Mouse (Mus musculus): ENCODE results near the gene Papln. TPM values are rescaled to one million over a fixed set of nuclear protein-coding genes. Genes with fewer than 3 reads are reported as not detected.
A peak's percentile ranks its signal among the peaks of the same experiment; 100 is the strongest.

Gene Papln
- polyA plus RNA-seq, 1 experiment from 2014 or later, result not detected

DNA sequence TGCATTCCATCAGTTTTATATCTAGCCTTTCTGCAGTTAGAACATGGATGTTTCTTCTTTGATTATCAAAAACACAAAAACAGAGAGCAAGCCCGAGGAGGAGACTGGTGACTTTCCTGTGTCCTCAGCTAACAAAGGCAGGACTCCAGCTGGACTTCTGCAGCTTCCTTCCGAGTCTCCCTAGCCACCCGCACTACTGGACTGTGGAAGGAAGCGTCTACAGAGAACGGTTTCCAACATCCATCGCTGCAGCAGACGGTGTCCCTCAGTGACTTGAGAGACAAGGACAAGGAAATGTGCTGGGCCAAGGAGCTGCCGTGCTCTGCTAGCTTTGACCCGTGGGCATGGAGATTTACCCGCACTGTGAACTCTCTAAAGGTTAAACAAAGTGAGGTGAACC, 29.4 kb upstream of the Papln start:
- ATAC-seq (ENCODE audit: low FRiP score), result no peak
- Histone ChIP-seq H3K9ac (ENCODE audit: low read length) (no peak overlapping the region), H3K4me1 (ENCODE audit: control insufficient read depth, insufficient read depth, low read length) (no peaks in the 10 kb centered on the region), H3K4me3 (ENCODE audit: low read depth, low read length) (no peak overlapping the region), H3K36me3 (ENCODE audit: control insufficient read depth, insufficient read depth, low read length) (peaks cover 21% of the 10 kb centered on the region), H3K9me3 (ENCODE audit: control insufficient read depth, low read length) (no peaks in the 10 kb centered on the region), H3K4me2 (no peak overlapping the region), H3K27me3 (ENCODE audit: control insufficient read depth, insufficient read depth, low read length) (no peaks in the 10 kb centered on the region), H3K27ac (ENCODE audit: low read depth, low read length) (no peak overlapping the region)
- WGBS, result 93% methylated on average over 10 of the region's 10 CpGs
- no peak for DNase-seq (ENCODE audit: low spot score, missing footprints)

DNA sequence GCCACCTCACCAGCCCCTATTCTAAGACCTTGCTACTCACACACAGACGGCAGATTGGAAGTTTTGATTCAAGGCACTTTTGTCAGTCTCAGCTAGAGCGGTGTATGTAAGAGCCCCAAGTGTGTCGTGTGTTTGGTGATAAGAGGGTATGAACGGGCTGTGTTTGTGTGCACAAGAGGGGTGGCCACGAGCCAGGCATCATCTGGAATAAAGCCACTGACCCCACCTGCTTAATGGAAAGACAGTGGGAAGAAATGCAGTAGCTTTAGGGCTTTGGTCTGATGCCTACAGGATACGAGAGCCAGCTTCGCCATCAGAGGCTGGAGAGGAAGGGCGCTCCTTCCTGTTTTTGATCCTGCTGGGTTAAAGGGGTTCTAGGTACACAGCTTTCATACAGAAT, 27.2 kb upstream of the Papln start:
- ATAC-seq (ENCODE audit: low FRiP score) (no peak), DNase-seq (ENCODE audit: low spot score, missing footprints) (no peak)
- Histone ChIP-seq H3K4me1 (ENCODE audit: control insufficient read depth, insufficient read depth, low read length) (no peaks in the 10 kb centered on the region), H3K4me3 (ENCODE audit: low read depth, low read length) (no peak overlapping the region), H3K9me3 (ENCODE audit: control insufficient read depth, low read length) (no peaks in the 10 kb centered on the region), H3K36me3 (ENCODE audit: control insufficient read depth, insufficient read depth, low read length) (peaks cover 13% of the 10 kb centered on the region), H3K9ac (ENCODE audit: low read length) (no peak overlapping the region), H3K27ac (ENCODE audit: low read depth, low read length) (no peak overlapping the region), H3K4me2 (no peak overlapping the region), H3K27me3 (ENCODE audit: control insufficient read depth, insufficient read depth, low read length) (no peaks in the 10 kb centered on the region)
- 91% methylated on average over 8 of the region's 8 CpGs for WGBS

DNA sequence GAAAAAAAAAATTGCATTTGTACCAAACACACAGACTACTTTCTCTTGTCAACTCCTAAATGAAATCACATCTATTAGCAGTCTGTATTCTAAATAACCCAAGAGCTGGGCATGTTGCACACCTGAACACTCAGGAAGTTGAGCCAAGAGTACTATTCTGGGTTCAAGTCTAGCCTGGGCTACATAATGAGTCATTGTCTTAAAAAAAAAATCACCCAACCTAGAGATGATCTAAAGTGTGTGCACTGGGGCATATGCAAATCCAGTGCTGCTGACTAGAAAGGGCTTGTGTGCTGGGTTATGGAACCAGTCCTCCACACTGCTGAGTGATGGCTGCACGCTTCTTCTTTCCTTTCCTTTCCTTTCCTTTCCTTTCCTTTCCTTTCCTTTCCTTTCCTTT, 24.8 kb upstream of the Papln start:
- H3K27me3 ChIP-seq (ENCODE audit: control insufficient read depth, insufficient read depth, low read length), result no peaks in the 10 kb centered on the region
- H3K9me3 ChIP-seq (ENCODE audit: control insufficient read depth, low read length), result no peaks in the 10 kb centered on the region
- no peak overlapping the region for H3K4me2 ChIP-seq
- 100% methylated on average over 1 of the region's 1 CpGs for WGBS
- no peak for DNase-seq (ENCODE audit: low spot score, missing footprints)
- no peak overlapping the region for H3K27ac ChIP-seq (ENCODE audit: low read depth, low read length)
- no peak for ATAC-seq (ENCODE audit: low FRiP score)
- no peaks in the 10 kb centered on the region for H3K4me1 ChIP-seq (ENCODE audit: control insufficient read depth, insufficient read depth, low read length)
- H3K4me3 ChIP-seq (ENCODE audit: low read depth, low read length), result no peak overlapping the region
- no peak overlapping the region for H3K9ac ChIP-seq (ENCODE audit: low read length)
- H3K36me3 ChIP-seq (ENCODE audit: control insufficient read depth, insufficient read depth, low read length), result peaks cover 7% of the 10 kb centered on the region

DNA sequence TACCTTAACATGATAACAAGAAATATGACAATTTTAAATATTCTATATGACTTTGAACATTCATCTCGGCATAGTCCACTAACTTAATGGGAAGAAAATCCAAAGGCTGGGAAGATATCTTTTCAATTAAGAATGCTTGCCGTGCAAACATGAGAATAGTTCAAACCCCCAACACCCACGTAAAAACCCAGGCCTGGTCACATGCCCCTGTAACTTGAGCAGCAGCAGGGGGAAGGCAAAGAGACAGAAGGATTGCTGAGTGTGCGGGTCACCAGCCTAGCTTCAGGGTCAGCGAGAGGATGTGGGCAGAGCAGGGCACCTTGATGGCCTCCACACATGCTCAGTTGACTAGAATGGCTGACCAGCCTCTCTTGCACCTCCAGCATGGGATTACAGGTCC, 21.7 kb upstream of the Papln start:
- no peak for ATAC-seq (ENCODE audit: low FRiP score)
- DNase-seq (ENCODE audit: low spot score, missing footprints), result no peak
- Histone ChIP-seq H3K9ac (ENCODE audit: low read length) (no peak overlapping the region), H3K36me3 (ENCODE audit: control insufficient read depth, insufficient read depth, low read length) (no peaks in the 10 kb centered on the region), H3K4me3 (ENCODE audit: low read depth, low read length) (no peak overlapping the region), H3K27ac (ENCODE audit: low read depth, low read length) (no peak overlapping the region), H3K4me2 (no peak overlapping the region), H3K4me1 (ENCODE audit: control insufficient read depth, insufficient read depth, low read length) (no peaks in the 10 kb centered on the region), H3K9me3 (ENCODE audit: control insufficient read depth, low read length) (no peaks in the 10 kb centered on the region), H3K27me3 (ENCODE audit: control insufficient read depth, insufficient read depth, low read length) (no peaks in the 10 kb centered on the region)
- WGBS, result 76% methylated on average over 5 of the region's 5 CpGs

DNA sequence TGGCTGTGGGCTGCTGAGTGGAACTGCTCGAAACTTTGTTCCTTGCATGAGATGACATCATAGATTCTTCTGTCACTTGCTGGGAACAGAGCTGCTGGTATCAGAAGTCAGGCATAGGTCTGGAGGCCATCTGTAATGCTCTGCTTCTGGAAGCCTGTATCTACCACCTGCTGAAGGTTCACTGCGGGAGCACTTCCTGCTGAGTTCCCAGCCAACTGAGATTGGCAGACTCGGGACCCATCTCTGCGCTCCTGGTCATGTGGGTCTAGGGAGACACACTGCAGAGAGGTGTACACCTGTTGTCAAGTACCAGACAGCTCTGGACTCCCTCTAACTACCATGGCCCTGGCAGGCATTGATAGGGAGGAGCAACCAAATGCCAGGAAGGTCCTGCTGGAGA, 20.6 kb upstream of the Papln start:
- no peaks in the 10 kb centered on the region for H3K27me3 ChIP-seq (ENCODE audit: control insufficient read depth, insufficient read depth, low read length)
- no peaks in the 10 kb centered on the region for H3K9me3 ChIP-seq (ENCODE audit: control insufficient read depth, low read length)
- no peaks in the 10 kb centered on the region for H3K36me3 ChIP-seq (ENCODE audit: control insufficient read depth, insufficient read depth, low read length)
- DNase-seq (ENCODE audit: low spot score, missing footprints) (no peak), ATAC-seq (ENCODE audit: low FRiP score) (no peak)
- no peak overlapping the region for H3K4me3 ChIP-seq (ENCODE audit: low read depth, low read length)
- H3K9ac ChIP-seq (ENCODE audit: low read length), result no peak overlapping the region
- 82% methylated on average over 4 of the region's 4 CpGs for WGBS
- H3K4me2 ChIP-seq, result no peak overlapping the region
- H3K27ac ChIP-seq (ENCODE audit: low read depth, low read length), result no peak overlapping the region
- H3K4me1 ChIP-seq (ENCODE audit: control insufficient read depth, insufficient read depth, low read length), result no peaks in the 10 kb centered on the region

DNA sequence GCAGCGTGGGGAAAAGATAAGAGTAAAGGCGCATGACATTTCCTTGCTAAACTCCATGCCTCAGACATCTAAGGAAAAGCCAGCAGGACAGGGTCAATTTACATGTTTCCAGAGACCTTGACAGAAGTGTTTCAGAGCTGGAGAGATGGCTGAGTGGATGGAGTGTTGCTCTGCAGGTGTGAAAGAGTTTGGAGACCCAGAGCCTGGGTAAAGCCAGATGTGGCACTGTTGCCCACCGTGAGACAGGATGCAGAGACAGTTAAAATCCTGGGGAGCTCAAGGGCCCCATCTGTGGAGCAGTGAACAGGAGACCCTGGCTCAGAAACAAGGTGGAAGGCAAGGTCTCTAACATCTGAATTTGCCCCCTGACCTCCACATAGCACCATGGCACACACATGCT, 19.7 kb upstream of the Papln start:
- DNase-seq (ENCODE audit: low spot score, missing footprints), result peak; percentile 72
- no peaks in the 10 kb centered on the region for H3K4me1 ChIP-seq (ENCODE audit: control insufficient read depth, insufficient read depth, low read length)
- ATAC-seq (ENCODE audit: low FRiP score), result no peak
- no peak overlapping the region for H3K27ac ChIP-seq (ENCODE audit: low read depth, low read length)
- WGBS, result 80% methylated on average over 3 of the region's 3 CpGs
- no peak overlapping the region for H3K4me3 ChIP-seq (ENCODE audit: low read depth, low read length)
- H3K9me3 ChIP-seq (ENCODE audit: control insufficient read depth, low read length), result no peaks in the 10 kb centered on the region
- H3K4me2 ChIP-seq, result no peak overlapping the region
- no peaks in the 10 kb centered on the region for H3K36me3 ChIP-seq (ENCODE audit: control insufficient read depth, insufficient read depth, low read length)
- H3K27me3 ChIP-seq (ENCODE audit: control insufficient read depth, insufficient read depth, low read length), result no peaks in the 10 kb centered on the region
- no peak overlapping the region for H3K9ac ChIP-seq (ENCODE audit: low read length)

DNA sequence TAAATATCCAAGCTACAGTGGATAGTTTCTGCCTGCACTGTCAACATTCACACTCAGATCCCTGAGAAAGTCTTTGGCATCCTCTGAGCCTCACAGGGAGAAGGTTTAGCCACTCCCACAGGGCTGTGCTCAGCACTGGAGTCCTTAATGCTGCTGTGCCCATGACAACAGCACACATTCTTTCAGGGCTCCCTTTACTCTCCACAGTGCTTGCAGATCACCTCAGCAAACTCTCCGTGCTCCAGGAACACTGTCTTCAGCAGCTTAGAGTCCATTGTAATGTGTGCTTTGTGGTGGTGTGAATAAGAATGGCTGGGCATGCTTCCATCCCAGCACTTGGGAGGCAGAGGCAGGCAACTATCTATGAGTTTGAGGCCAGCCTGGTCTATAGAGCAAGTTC, 14.2 kb upstream of the Papln start:
- ATAC-seq (ENCODE audit: low FRiP score) (no peak), DNase-seq (ENCODE audit: low spot score, missing footprints) (no peak)
- Histone ChIP-seq H3K4me3 (ENCODE audit: low read depth, low read length) (no peak overlapping the region), H3K36me3 (ENCODE audit: control insufficient read depth, insufficient read depth, low read length) (no peaks in the 10 kb centered on the region), H3K4me1 (ENCODE audit: control insufficient read depth, insufficient read depth, low read length) (no peaks in the 10 kb centered on the region), H3K9me3 (ENCODE audit: control insufficient read depth, low read length) (no peaks in the 10 kb centered on the region), H3K4me2 (no peak overlapping the region), H3K27ac (ENCODE audit: low read depth, low read length) (no peak overlapping the region), H3K9ac (ENCODE audit: low read length) (no peak overlapping the region), H3K27me3 (ENCODE audit: control insufficient read depth, insufficient read depth, low read length) (no peaks in the 10 kb centered on the region)
- 55% methylated on average over 1 of the region's 1 CpGs for WGBS

DNA sequence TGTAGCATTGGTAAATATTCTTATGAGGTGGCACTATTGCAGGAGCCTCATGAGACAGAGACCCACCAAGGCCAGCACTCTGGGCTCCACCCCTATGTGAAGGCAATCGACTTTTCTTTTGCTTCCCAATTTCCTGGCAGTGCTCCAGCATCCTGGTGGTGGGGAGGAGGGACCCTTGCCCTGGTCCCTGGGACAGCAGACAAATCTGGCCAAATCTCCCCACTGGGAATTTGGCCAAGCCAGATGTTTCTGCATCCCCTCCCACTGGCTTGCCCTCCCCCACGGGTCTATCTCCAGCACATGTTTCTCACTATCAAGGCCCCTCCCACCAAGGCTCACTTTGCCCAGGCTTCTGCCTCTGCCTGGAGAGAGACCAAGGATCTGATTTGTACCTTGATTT, 10.9 kb upstream of the Papln start:
- Histone ChIP-seq H3K9ac (ENCODE audit: low read length) (no peak overlapping the region), H3K27me3 (ENCODE audit: control insufficient read depth, insufficient read depth, low read length) (no peaks in the 10 kb centered on the region), H3K4me2 (no peak overlapping the region), H3K27ac (ENCODE audit: low read depth, low read length) (no peak overlapping the region), H3K4me3 (ENCODE audit: low read depth, low read length) (no peak overlapping the region), H3K9me3 (ENCODE audit: control insufficient read depth, low read length) (no peaks in the 10 kb centered on the region), H3K36me3 (ENCODE audit: control insufficient read depth, insufficient read depth, low read length) (no peaks in the 10 kb centered on the region), H3K4me1 (ENCODE audit: control insufficient read depth, insufficient read depth, low read length) (no peaks in the 10 kb centered on the region)
- 66% methylated on average over 2 of the region's 2 CpGs for WGBS
- DNase-seq (ENCODE audit: low spot score, missing footprints) (no peak), ATAC-seq (ENCODE audit: low FRiP score) (no peak)

DNA sequence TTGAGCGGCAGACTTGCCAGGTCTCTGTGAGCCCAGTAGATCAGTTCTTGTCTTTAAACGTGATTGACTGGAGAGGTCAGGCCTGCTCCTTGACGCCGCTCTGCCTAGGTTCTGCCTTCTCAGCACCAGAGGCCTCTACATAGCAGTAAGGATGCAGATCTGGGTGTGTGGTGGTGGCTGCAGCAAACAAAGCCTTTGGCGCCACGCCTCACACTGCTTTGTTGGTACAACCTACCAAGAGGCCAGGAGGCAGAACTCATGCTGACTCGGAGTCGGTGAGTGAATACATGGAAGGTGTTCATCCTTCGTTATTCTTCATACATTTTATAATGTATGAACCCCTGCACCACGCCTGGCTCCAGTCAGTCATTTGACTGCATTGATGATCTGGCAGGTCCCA, 4.7 kb upstream of the Papln start:
- H3K4me2 ChIP-seq, result no peak overlapping the region
- peaks cover 2% of the 10 kb centered on the region; the same call in 1 of the 2 replicates for H3K27me3 ChIP-seq (ENCODE audit: control insufficient read depth, insufficient read depth, low read length)
- no peak overlapping the region for H3K4me3 ChIP-seq (ENCODE audit: low read depth, low read length)
- no peaks in the 10 kb centered on the region for H3K9me3 ChIP-seq (ENCODE audit: control insufficient read depth, low read length)
- H3K27ac ChIP-seq (ENCODE audit: low read depth, low read length), result no peak overlapping the region
- no peak for ATAC-seq (ENCODE audit: low FRiP score)
- no peaks in the 10 kb centered on the region for H3K36me3 ChIP-seq (ENCODE audit: control insufficient read depth, insufficient read depth, low read length)
- peaks cover 5% of the 10 kb centered on the region for H3K4me1 ChIP-seq (ENCODE audit: control insufficient read depth, insufficient read depth, low read length)
- 74% methylated on average over 10 of the region's 10 CpGs for WGBS
- no peak overlapping the region for H3K9ac ChIP-seq (ENCODE audit: low read length)
- DNase-seq (ENCODE audit: low spot score, missing footprints), result no peak

DNA sequence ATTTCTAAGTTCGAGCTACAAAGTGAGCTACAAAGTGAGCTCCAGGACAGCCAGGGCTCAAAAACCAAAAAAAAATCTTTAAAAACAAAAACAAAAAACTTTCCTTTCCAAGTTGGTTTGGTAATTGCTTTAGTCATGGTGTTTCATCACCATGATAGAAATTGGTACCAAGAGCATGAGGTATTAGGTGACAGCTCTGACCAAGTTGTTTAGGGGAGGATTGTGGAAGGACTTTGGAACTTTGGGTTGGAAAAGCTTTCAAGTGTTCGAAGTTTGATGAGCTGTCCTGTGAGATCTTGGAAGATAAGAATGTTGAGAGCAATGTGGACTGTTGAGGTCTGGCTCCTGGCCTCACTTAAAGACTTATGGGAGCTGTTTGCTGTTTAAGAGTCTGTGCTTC, 3.2 kb upstream of the Papln start:
- Histone ChIP-seq H3K27me3 (ENCODE audit: control insufficient read depth, insufficient read depth, low read length) (peaks cover 5% of the 10 kb centered on the region; the same call in 1 of the 2 replicates), H3K4me3 (ENCODE audit: low read depth, low read length) (no peak overlapping the region), H3K36me3 (ENCODE audit: control insufficient read depth, insufficient read depth, low read length) (no peaks in the 10 kb centered on the region), H3K27ac (ENCODE audit: low read depth, low read length) (no peak overlapping the region), H3K9ac (ENCODE audit: low read length) (no peak overlapping the region), H3K4me2 (no peak overlapping the region), H3K9me3 (ENCODE audit: control insufficient read depth, low read length) (no peaks in the 10 kb centered on the region), H3K4me1 (ENCODE audit: control insufficient read depth, insufficient read depth, low read length) (peaks cover 8% of the 10 kb centered on the region)
- DNase-seq (ENCODE audit: low spot score, missing footprints) (no peak), ATAC-seq (ENCODE audit: low FRiP score) (no peak)
- WGBS, result 93% methylated on average over 2 of the region's 2 CpGs
